Mouse (Mus musculus) NIH3T3 (cell line): ENCODE data around the gene Ppig.
"Not testable (repeated sequence)": the region's sequence is repeated elsewhere in the genome, so short reads cannot be mapped to it uniquely, and the experiment has no call there.

ENCODE experiments used
- DNase-seq: peaks from one replicate; pipeline ENCODE4 v3.0.0-alpha.2; 2012; ENCODE audit warnings: low read depth

Ppig gene

GRCm38 (mm10) chr2:69722273-69722649, at the start of gene Ppig:
Gene Ppig, plus strand, starts transcription at chr2:69722545.
- no peak for DNase-seq

DNA sequence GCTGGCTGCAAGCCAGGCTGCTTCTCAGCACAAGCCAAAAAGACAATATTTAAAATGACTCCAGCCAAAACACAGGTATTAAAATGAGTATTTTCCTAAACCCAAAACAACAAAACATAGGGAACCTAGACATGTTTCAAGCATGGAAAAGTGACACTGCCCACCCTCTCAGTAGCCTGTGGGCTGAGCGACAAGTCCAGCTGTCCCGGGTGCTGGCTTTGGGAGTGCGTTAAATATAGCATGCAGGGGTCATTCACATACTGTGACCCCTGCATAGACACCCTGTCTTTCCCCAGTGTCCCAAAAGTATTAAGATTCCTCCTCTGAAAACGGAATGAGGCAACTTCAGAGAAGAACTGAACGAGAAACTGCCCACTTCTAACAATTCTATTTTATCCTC, 48.6 kb upstream of the Ppig start:
- peak; percentile 47 for DNase-seq

- DNase-seq: no peak
These were observed 47.1 kb upstream of the Ppig start for GRCm38 (mm10) chr2:69675266-69675665.

- peak; percentile 33 for DNase-seq
These were observed 45.6 kb upstream of the Ppig start for GRCm38 (mm10) chr2:69676713-69677112.

DNA sequence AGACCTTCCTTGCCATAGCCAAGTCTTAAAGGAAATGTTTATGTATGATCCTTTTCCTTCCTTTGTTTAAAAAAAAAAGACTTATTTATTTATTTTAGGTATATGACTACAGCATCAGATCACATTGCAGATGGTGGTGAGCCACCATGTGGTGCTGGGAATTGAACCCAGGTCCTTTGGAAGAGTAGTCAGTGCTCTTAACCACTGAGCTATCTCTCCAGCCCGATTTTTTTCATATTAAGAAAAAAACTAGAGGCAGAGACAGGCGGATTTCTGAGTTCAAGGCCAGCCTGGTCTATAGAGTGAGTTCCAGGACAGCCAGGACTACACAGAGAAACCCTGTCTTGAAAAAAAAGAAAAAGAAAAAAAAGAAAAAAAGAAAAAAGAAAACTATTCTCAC, 45.1 kb upstream of the Ppig start:
- DNase-seq: not testable (repeated sequence)

DNA sequence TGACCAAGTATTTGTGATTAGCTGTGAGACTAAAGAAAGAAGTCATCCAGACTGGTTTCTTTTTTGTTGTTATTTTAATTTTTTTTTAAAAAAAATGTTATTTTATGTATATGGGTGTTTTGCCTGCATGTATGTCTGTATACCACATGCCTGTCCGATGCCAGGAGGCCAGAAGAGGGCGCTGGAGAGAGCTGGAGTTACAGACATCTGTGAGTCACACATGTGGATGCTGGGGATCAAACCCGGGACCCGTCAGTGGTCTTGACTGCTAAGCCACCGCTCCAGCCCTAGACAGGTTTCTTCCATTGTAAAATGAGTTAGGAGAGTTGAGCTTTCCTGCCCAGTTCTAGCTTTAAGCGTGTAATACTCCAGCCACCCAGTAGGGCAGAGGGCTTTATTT, 42.4 kb upstream of the Ppig start:
- peak; percentile 20 for DNase-seq

GRCm38 (mm10) chr2:69681931-69682330, 40.4 kb upstream of the Ppig start:
- DNase-seq: no peak

- no peak for DNase-seq
These were observed 39.1 kb upstream of the Ppig start for GRCm38 (mm10) chr2:69683036-69683805.

GRCm38 (mm10) chr2:69684488-69684887, 37.9 kb upstream of the Ppig start:
- DNase-seq: no peak

DNA sequence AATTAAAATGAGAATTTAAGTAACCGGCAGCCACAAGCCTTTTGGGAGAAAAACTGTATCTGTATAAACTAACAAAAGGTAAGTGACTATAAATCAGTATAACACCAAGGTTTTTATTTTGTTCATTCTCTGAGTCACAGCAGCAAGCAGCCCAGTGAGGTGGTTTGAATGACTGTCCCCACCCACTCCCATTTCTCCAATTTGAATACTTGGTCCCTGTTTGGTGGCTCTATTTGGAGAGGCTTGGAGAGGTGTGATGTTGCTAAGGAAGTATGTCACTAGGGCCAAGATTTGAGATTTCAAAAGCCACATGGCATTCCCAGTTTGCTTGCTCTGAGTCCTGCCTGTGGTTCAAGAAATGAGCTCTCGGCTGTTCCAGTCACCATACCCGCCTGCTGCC, 32.1 kb upstream of the Ppig start:
- DNase-seq: no peak

DNA sequence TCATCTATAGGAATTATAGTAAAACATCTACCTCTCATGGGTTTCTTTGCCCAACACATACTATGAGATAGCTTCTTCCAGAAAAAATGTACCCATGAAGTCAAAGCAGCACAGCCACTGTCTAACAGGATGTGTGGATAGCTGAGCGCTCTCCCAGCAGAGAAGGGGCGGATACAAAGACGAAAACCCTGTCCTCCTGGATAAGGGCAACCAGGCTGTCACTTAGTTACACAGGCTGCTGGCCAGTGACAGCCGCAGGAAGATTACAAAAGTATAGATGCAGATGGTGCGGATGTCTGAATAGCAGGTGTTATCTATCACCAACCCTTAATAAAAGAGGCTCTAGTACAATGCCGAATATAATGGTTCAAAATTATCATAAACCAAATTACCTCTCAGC, 31.5 kb upstream of the Ppig start:
- DNase-seq: no peak

DNA sequence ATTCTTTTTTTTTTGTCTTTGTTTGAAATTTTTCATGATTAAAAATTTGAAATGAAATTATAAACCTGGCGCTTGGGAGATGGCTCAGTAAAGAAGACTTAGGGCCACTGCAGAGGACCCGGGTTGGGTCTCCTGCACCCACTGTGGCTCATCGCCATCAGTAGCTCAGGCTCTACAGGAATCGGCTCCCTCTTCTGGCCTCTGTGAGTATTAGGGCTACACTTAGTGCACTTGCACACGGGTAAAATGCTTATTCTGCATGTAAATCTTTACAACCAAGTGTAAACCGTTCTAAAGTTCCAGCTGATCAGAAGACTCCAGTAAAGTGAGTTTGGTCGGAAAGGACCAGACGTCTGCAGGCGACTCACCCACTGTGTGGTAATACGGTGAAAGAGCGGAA, 28.8 kb upstream of the Ppig start:
- DNase-seq: no peak

GRCm38 (mm10) chr2:69700446-69700845, 21.9 kb upstream of the Ppig start:
- no peak for DNase-seq

DNA sequence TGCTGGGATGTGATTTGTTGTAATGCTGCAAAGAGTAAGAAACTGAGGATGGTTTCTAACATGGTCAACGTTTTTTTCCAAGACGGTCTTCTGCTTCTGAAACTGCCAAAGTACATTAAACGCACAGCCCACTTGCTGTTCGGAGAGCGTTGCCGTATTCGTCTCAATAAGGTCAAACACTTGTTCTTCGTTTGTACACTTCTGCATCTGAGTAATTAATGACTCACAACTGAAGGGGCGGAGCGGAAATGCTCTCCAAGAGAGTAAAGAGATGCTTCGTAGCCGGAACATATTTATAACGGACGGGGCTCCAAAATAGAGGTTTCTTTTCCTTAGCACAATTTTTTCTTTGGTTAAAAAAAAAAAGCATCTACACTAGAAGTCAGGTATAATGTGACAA, 10.2 kb upstream of the Ppig start:
- DNase-seq: no peak

DNA sequence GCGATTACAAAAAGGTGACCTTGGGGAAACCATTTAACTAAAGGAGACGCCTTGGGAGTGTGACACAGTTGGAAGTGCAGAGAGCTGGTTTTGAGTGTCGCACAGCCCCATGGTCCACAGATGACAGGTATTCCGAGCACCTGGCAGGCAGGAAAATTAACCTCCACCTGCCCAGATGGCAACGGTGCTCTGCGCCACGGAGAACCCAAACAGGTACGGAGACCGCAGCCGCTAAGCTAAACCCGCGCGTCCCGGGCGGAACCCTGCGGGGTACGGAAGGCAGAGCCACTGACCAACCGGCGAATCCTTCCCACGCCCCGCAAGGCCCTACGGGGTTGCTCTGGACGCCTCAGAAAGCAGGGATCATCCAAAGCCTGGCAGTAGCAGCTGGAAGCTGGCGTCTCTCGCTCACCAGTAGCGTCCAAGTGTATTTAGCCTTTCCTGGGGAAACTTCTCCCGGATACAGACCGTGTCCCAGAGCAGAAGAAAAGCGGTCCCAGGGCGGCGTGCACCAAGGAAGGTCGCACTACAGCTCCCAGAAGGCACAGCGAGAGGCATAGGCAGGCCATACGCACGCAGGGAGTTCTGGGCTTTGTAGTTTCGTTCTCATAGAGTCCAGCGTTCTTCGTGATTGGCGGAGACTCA, 9.2 kb upstream of the Ppig start, which contains the start of gene Fastkd1:
Gene Fastkd1, minus strand, starts transcription at position 536 of the 645 bp plus-strand sequence.
- DNase-seq: peak; percentile 89

DNA sequence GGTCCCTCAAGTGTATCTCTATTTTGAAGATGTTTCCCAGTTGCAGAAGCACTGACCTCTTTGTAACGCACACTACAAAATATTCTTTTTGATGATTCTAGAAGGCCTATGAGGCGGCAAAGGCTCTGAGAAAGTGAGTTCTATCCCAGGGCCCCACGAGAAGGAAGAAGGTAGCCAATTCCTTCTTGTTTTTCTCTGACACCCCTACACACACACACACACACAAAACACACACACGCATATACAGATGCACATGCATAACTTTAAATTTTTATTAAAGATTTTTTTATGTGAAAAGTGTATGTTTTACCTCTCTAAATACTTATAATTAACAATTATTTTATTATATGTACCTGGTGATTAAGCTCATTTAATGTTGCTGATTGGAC, 8.7 kb upstream of the Ppig start:
- DNase-seq: no peak

- DNase-seq: no peak
These were observed 8.2 kb upstream of the Ppig start for GRCm38 (mm10) chr2:69714126-69714525.

GRCm38 (mm10) chr2:69716483-69716882, 5.9 kb upstream of the Ppig start:
- DNase-seq: no peak

DNA sequence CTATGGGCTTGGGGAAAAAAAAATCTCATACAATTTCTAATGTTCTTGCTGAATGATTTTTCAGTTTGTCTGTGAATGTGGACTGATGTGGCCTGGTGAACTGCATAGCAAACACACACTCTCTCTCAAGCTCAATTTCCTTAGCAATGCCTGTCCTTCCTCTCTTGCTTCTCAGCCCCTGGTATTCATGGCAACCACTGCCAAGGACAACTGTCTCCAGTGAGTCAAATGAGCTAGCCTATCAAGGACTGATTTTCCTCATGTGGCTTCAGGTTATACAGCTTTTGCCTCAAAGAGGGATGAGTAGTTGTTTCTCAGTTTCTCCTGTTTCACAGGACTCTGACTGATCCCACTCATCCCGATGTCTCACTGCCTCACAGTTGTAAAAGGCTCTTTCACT, 3.2 kb upstream of the Ppig start:
- no peak for DNase-seq

DNA sequence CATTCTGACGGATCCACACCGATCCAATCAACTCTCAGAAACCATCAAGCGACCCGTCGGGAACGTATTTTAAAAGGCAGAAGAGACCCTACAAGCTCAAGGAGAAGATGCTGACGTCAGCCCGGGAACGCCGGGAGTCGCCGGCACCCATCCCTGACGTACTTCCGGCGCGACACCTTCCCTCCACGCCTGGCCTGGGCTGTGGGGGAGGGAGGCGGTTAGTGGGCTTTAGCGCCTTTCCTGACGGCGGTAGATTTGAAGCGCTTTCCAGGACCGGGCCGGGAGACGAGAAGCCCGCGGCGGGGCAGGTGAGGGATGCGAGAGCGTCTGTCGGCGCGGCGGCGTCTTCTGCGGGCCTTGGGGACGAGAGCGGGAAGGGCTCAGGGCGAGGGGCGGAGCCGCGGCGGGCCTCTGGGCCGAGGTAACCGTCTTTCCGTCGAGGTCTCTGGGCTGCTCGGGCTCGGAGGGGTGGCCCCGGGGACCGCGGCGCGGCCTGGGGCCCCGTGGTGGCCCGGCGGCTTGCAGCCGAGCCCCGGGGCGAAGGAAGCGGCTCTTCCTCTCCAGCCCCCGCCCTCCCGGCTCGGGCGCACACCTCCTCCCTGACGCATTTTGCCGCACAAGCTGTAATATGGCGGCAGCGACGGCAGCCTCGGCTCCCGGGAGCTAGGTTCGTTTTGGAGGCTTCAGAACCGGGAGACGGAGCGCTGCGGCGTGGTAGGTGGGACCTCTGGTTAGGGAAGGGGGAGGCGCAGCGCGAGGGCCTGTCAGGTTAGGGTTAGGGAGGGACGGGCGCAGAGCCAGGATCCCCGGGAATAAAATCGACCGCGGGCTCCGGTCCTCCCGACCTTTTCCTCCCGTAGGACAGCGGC, 539 bp downstream of the Ppig start:
- peak; percentile 97 for DNase-seq

DNA sequence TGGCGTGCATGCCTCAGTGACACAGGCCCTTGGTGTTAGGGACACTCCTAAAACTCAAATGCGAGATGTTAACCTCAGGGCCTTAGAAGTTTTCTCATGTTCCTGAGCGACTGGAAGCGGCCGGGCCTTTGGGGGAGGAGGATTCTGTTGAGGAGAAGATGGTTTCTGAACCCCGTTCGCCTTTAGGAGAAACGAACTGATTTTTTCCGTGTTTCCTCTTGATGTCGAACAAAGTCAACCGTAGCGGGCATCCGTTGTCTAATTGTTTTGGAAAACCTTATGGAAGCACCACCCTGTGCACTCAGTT, 1.1 kb downstream of the Ppig start:
- no peak for DNase-seq

- no peak for DNase-seq
These were observed 22.7 kb downstream of the Ppig start for GRCm38 (mm10) chr2:69745091-69745490.

DNA sequence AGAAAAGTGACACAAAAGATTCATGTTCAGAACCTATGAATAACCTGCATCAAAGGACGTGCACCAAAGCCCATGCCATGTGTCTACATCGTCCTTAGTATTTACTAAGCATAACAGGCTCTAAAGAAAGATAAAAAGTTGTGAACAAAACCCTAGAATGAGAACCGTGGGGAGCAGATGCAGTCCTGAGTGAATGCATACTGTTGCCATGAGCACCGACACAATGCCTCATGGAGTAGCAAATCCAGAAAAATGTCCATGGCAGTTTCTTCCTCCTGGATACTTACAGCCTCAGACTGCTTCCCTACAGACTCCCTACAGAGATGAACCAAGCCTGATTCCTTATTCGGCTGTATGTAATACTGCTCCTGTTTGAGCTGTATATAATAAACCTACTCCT, 38.6 kb downstream of the Ppig start:
- DNase-seq: no peak
